Mouse (Mus musculus) T-helper 17 cell (primary cell): ENCODE results near the gene Galntl6.
"Not testable (repeated sequence)": the region's sequence is repeated elsewhere in the genome, so short reads cannot be mapped to it uniquely, and the experiment has no call there.

Experiments used
- in situ Hi-C, 2 experiments: fragments of 300-600 bp; cut with MboI, MseI; formaldehyde crosslinking; loops; 1 replicate in 1 of 2; 2 replicates in 1 of 2; pipeline ENCODE4 v1.15.1; 2025; ENCODE audit warnings: high pct_unique_total_duplicates in 2 of 2

Gene Galntl6

GRCm38 (mm10) chr8:58606451-58606850 lies 306.0 kb downstream of the Galntl6 start:
- in situ Hi-C loops: no loop called here

- in situ Hi-C loops: no loop called here
Measured at GRCm38 (mm10) chr8:58604751-58605150, 307.7 kb downstream of the Galntl6 start.

- in situ Hi-C loops: no loop called here
Measured at GRCm38 (mm10) chr8:58597834-58598233, 314.6 kb downstream of the Galntl6 start.

- in situ Hi-C loops: loop anchor here in 1 of 2 experiments (10.0 kb wide), 1 partner anchor 1381 kb away; no protein-coding TSS in a partner anchor
Measured at GRCm38 (mm10) chr8:58575346-58575745, 337.1 kb downstream of the Galntl6 start.

- in situ Hi-C loops: no loop called here
Measured at GRCm38 (mm10) chr8:58568086-58568485, 344.4 kb downstream of the Galntl6 start.

DNA sequence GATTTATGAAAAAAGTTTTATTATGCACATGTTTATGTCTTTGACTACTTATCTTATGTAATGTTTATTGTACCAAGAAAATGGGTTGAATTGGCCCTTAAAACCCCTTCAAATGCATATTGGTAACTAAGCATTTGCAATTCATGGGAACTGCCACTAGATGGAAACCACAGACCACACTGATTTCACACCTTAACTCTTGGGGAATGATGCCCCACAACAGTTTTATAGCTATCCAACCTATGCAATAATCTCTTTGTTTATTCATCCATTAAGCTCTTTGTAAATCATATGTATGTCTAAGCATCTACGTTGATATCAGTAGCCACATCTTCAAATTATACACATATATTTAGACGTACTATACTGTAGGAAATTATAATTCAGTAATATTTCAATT lies 346.3 kb downstream of the Galntl6 start:
- in situ Hi-C loops: no loop called here

DNA sequence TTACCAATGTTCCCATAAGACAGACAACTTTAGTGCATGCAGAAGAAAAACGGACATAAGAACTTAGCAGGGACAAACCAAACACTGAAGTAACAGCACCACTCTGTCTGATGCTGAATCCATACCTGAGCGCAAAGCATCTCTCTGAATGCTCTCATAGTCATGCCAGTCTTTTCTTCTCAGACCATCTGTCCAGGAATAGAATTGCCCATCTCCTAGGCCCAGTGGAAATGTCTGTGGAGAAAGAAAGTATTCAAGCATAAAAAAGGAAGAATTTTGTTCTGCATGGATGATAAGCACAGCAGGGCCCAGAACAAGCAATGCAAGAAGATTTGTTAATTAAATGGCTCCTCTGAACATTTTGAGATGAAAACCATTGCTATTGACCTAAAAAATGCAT lies 376.7 kb downstream of the Galntl6 start:
- in situ Hi-C loops: no loop called here

- in situ Hi-C loops: no loop called here
Measured at GRCm38 (mm10) chr8:58534631-58535030, 377.8 kb downstream of the Galntl6 start.

GRCm38 (mm10) chr8:58523443-58523842 lies 389.0 kb downstream of the Galntl6 start:
- in situ Hi-C loops: no loop called here

DNA sequence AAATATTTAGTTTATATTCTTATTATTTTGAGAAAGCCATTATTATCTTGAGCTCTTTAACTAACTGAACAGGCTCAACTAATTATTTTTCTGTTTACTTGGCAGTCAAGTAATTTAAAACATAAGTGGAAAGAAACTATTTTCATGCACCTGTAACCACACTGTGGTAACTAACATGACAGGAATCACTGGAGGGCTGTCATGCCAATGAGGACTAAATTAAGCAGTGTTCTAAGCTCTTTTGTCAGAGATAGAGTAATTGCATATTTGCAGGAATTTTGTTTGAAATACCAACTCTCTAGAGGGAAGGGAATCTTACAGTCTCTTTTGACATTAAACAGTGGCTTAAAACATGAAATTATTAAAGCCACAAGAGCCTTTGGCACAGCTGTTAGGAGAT lies 390.5 kb downstream of the Galntl6 start:
- in situ Hi-C loops: no loop called here

DNA sequence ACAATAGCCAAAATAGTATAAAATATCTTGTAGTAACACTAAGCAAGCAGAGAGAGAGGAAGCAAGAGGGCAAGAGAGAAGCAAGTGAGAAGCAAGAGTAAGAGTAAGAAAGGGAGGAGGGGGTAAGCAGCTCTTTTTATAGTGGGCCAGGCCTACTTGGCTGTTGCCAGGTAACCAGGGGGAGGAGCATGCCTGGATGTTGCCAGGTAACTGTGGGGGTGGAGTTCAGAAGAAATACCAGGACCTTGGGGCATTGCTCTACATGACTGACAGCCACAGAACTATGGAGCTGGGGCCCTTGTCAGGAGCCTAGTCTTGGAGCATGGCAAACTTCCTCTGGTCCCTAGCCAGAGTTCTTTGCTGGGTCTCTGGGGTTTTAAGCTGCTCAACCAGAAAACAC lies 401.9 kb downstream of the Galntl6 start:
- in situ Hi-C loops: no loop called here

DNA sequence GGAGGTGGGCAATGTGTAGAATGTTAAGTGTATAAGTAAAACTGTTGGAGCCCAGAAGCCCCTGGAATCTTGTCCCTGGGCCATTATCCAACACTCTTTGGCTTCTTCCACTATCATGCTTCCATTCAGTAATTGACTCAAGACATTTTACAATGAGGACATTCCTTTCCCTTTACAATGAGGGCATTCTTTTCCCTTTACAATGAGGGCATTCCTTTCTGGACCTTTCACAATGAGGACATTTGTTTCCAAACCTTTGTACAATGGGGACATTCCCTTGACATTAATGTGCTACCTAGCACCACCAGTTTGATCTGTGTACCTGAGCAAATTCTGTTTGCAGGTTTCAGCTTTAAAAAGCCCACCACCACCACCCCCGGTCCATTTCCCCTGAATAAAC lies 403.4 kb downstream of the Galntl6 start:
- in situ Hi-C loops: no loop called here

- in situ Hi-C loops: no loop called here
Measured at GRCm38 (mm10) chr8:58487099-58487498, 425.3 kb downstream of the Galntl6 start.

DNA sequence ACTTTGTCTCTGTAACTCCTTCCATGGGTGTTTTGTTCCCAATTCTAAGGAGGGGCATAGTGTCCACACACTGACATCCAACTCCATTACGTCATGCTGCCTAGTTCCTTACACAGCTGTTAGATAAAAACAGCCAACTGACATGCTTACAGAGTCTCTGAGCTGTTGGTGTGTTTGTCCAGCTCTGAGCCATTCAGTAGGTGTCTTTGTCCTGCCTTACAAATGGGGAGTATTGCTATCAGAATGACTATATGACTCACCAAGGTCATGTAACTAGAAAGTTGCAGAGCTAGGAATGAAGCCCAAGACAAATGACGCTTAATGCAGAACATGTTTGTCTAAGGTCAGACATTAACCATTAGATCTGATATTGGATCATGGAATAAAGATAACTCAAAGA lies 449.1 kb downstream of the Galntl6 start:
- in situ Hi-C loops: not testable (repeated sequence)

DNA sequence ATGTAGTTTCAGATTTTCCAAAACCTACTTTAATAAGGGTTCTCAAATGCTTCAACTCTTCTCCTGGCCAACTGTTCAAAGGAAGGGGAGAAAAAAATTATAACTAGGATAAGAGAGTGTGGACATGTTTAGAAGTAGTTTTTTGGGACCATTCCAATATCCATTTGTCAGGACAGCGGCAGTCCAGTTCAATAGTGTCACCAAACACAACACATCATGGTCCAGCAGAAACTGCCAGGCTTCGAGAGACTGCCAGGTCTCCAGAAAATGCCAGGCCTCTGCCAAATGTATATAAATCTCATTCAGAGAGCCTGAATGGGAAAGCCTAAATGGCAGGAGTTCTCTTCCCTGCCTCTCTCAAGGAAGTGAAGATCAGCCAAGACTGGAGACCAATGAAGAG lies 469.7 kb downstream of the Galntl6 start:
- in situ Hi-C loops: no loop called here

DNA sequence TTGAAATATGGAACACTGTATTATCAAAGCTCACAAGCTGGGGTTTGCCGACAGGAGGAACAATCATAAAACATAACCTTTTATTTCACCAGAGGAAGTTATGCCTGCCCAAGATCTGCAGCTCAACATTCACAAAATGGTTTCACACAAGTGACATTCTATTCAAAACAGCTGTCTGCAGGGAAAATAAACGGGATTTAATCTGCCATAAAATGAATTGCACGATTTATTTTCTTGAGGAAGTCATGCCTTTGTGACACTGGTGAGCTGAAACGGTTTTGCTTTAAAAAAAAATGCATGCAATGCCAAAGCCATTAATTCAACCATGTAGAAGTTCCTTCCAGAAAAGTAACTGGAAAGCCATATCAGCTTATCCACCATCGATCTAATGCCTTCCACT lies 494.0 kb downstream of the Galntl6 start:
- in situ Hi-C loops: no loop called here

DNA sequence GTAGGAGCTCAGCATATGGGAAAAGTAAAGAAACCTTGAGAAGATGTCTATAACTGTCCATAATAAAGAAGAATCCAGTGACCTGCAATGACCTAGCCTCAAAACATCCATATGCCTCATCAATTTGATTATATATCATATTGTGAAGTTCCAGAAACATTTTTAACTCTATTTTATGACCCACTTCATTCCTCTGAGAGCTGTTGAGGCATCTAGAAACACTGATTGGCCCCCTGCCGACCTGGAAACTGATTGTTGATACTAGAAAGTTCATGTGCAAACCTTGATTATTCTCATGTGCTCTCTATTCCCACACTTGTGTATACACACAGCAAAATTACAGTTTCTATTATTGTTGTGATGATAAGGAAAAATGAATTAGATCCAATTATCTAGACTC lies 494.9 kb downstream of the Galntl6 start:
- in situ Hi-C loops: no loop called here

GRCm38 (mm10) chr8:58396500-58396899 lies 515.9 kb downstream of the Galntl6 start:
- in situ Hi-C loops: no loop called here

GRCm38 (mm10) chr8:58395879-58396278 lies 516.6 kb downstream of the Galntl6 start:
- in situ Hi-C loops: no loop called here

- in situ Hi-C loops: no loop called here
Measured at GRCm38 (mm10) chr8:58372389-58372788, 540.1 kb downstream of the Galntl6 start.

- in situ Hi-C loops: no loop called here
Measured at GRCm38 (mm10) chr8:58371979-58372378, 540.5 kb downstream of the Galntl6 start.

- in situ Hi-C loops: no loop called here
Measured at GRCm38 (mm10) chr8:58331151-58331550, 581.3 kb downstream of the Galntl6 start.

- in situ Hi-C loops: loop anchor here in 1 of 2 experiments (25.0 kb wide), 1 partner anchor 1249 kb away; no protein-coding TSS in a partner anchor
Measured at GRCm38 (mm10) chr8:58313482-58313881, 599.0 kb downstream of the Galntl6 start.

DNA sequence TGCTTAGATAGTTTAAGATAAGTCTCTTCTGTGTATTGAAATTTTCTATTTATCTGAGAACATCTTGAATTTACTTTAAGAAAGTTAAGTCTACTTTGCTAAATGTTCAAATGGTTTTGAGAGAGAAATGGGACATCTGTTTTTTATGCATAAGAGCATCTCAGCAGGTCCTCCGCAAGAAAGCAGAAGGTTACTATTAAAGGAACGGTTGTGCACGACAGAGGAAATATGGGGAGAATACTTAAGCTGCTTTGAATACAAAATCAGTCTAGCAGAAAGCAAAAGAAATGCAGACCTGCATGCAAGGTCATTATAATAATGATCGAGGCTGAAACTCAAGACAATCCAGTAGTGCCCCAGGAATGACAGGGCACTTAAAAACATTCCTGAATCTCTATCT lies 621.0 kb downstream of the Galntl6 start:
- in situ Hi-C loops: no loop called here
